In the genomic region with DNA sequence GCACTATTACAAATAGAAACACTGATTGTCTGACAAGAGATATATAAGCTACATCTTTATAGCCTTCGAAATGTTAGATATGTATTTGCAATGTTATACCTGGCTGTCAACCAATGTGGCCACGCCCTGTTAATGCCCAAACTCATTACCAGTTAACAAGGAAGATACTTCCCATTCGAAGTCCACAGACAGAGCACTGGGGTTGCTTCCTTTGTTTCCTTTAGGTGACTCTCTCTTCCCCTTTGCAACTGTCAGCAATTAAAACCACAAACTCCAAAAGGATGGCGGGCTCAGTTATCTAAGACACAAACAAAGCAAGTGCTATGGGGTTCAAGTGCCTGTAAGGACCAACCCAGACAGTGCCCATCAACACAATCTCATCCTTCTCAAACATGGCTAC, we compare ENCODE assay signal across 18 mouse cellular contexts.
"Had no signal": no experiment of that assay in that cellular context is flagged by ENCODE, and none has a peak within 500 bp of the region (broad histone marks: within the 10 kb centered on the region; RNA-seq: fewer than 3 reads in every experiment).

No protein-coding gene starts in this region.

- H3K36me3 ChIP-seq: midbrain, embryonic 10.5 days; midbrain, embryonic 13.5 days; neural tube, embryonic 13.5 days; stomach, embryonic 15.5 days had no signal

- H3K4me2 ChIP-seq: lung, embryonic 14.5 days; midbrain, embryonic 13.5 days; neural tube, embryonic 13.5 days; stomach, embryonic 15.5 days had no signal

- ATAC-seq: liver, postnatal 0 days; lung, postnatal 0 days; midbrain, embryonic 13.5 days; midbrain, embryonic 16.5 days had no signal

- H3K27ac ChIP-seq: liver, embryonic 14.5 days; midbrain, embryonic 10.5 days; midbrain, embryonic 13.5 days; neural tube, embryonic 13.5 days; stomach, embryonic 15.5 days had no signal

- H3K9me3 ChIP-seq: midbrain, embryonic 10.5 days; midbrain, embryonic 13.5 days; neural tube, embryonic 13.5 days; stomach, embryonic 15.5 days had no signal

- DNase-seq: kidney, adult 18-20 months; kidney, adult 9 months; kidney, postnatal 14 days; kidney, postnatal 4 days; liver, postnatal 0 days; lung, embryonic 14.5 days; retina, postnatal 1 day; right cerebral cortex, postnatal 25 days; spleen, adult 18-20 months; thymus, postnatal 25 days had no signal

- H3K27me3 ChIP-seq: midbrain, embryonic 13.5 days; neural tube, embryonic 13.5 days; stomach, embryonic 15.5 days had no signal

- H3K9ac ChIP-seq: liver, embryonic 14.5 days; liver, postnatal 0 days; lung, embryonic 14.5 days; midbrain, embryonic 13.5 days; neural tube, embryonic 13.5 days; stomach, embryonic 15.5 days had no signal

- H3K4me3 ChIP-seq: midbrain, embryonic 10.5 days; midbrain, embryonic 13.5 days; myocyte; neural tube, embryonic 13.5 days; stomach, embryonic 15.5 days had no signal
